Mouse (Mus musculus) heart, embryonic 12.5 days (tissue): ENCODE measurements around the gene Mapk8ip2. TPM values are rescaled to one million over a fixed set of nuclear protein-coding genes. Genes with fewer than 3 reads are reported as not detected.
A peak's percentile ranks its signal among the peaks of the same experiment; 100 is the strongest.

Experiments
- ATAC-seq: fragments of 200-750 bp; cut with Nextera tagmentation; 2 replicates; pipeline ENCODE4 v1.8.0; 2017; ENCODE audit warnings: moderate TSS enrichment, moderate library complexity; ENCODE audit not compliant: insufficient number of reproducible peaks, low FRiP score
- H3K27ac ChIP-seq: fragments of 300-500 bp; sonication (generic); 2 replicates; pipeline ENCODE4 v1.5.1; 2016; ENCODE audit warnings: mild to moderate bottlenecking, moderate library complexity; ENCODE audit not compliant: poor library complexity, severe bottlenecking
- H3K27me3 ChIP-seq: fragments of 300-500 bp; sonication (generic); replicated peaks from 2 replicates; pipeline ENCODE4 v1.6.1; 2016; ENCODE audit warnings: mild to moderate bottlenecking, moderate library complexity
- H3K36me3 ChIP-seq: fragments of 300-500 bp; sonication (generic); 2 replicates; pipeline ENCODE4 v1.6.1; 2016; ENCODE audit warnings: mild to moderate bottlenecking, moderate library complexity
- H3K4me1 ChIP-seq: fragments of 300-500 bp; sonication (generic); replicated peaks from 2 replicates; pipeline ENCODE4 v1.6.1; 2016; ENCODE audit warnings: mild to moderate bottlenecking
- H3K4me2 ChIP-seq: fragments of 300-500 bp; sonication (generic); 2 replicates; pipeline ENCODE4 v1.6.1; 2016; ENCODE audit warnings: mild to moderate bottlenecking, moderate library complexity
- H3K4me3 ChIP-seq: fragments of 300-500 bp; sonication (generic); 2 replicates; pipeline ENCODE4 v1.5.1; 2016; ENCODE audit warnings: mild to moderate bottlenecking
- H3K9ac ChIP-seq: fragments of 300-500 bp; sonication (generic); 2 replicates; pipeline ENCODE4 v1.6.1; 2016; ENCODE audit warnings: mild to moderate bottlenecking, moderate library complexity
- H3K9me3 ChIP-seq: fragments of 300-500 bp; sonication (generic); replicated peaks from 2 replicates; pipeline ENCODE4 v1.6.1; 2016; ENCODE audit warnings: mild to moderate bottlenecking, moderate library complexity
- WGBS: fragments of 180-500 bp; shearing (Covaris S2); methylation state at CpG from one replicate; pipeline ENCODE4 v1.1.7; 2016; 5-methylcytosine and 5-hydroxymethylcytosine counted together
- polyA plus RNA-seq: library from polyadenylated mRNA; unstranded; fragments of >200 nt; fragmentation: Nextera tagmentation; extraction: Ambion mirVana; gene quantifications from 2 replicates; pipeline ENCODE4 v1.2.1, GENCODE M21; 2016

Gene Mapk8ip2
- polyA plus RNA-seq, 1 experiment from 2014 or later: 0.49 TPM

- no peak for ATAC-seq
- Histone ChIP-seq H3K4me1 (no peaks in the 10 kb centered on the region), H3K27ac (no peak overlapping the region), H3K27me3 (no peaks in the 10 kb centered on the region), H3K9me3 (no peaks in the 10 kb centered on the region), H3K4me3 (no peak overlapping the region), H3K36me3 (no peaks in the 10 kb centered on the region), H3K4me2 (no peak overlapping the region), H3K9ac (no peak overlapping the region)
- 53% methylated on average over 12 of the region's 12 CpGs for WGBS
Observed at GRCm38 (mm10) chr15:89488182-89488581, 34.5 kb downstream of the Mapk8ip2 start.

GRCm38 (mm10) chr15:89488611-89489117 lies 35.0 kb downstream of the Mapk8ip2 start:
- no peak overlapping the region for H3K4me2 ChIP-seq
- WGBS: 32% methylated on average over 14 of the region's 14 CpGs
- H3K4me1 ChIP-seq: no peaks in the 10 kb centered on the region
- H3K27me3 ChIP-seq: no peaks in the 10 kb centered on the region
- no peak overlapping the region for H3K9ac ChIP-seq
- no peaks in the 10 kb centered on the region for H3K36me3 ChIP-seq
- no peak overlapping the region for H3K27ac ChIP-seq
- H3K9me3 ChIP-seq: no peaks in the 10 kb centered on the region
- no peak overlapping the region for H3K4me3 ChIP-seq
- no peak for ATAC-seq

- no peak for ATAC-seq
- Histone ChIP-seq H3K9me3 (no peaks in the 10 kb centered on the region), H3K27me3 (peaks cover 35% of the 10 kb centered on the region)
Observed at GRCm38 (mm10) chr15:89494970-89495369, 41.3 kb downstream of the Mapk8ip2 start.

DNA sequence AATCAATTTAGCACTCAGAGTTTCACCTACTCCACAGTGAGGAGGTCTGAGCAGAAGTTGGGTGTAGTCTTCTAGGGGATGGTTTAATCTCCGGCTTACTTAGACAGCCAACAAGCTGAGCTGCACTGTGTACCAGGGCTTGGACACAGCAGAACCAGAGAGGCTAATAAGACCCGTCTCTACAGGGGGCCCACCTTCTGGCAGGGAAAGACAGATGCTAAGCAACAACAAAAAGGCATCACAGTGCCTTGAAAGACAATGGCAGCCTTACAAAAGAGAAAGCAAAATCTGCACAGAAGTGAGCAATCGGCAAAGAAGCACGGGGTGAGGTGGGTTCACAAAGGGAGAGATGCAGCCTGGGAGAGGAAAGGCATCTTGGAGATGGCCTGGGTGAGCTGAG lies 42.4 kb downstream of the Mapk8ip2 start:
- no peak for ATAC-seq
- H3K9ac ChIP-seq: no peak overlapping the region
- H3K9me3 ChIP-seq: no peaks in the 10 kb centered on the region
- H3K4me1 ChIP-seq: peaks cover 22% of the 10 kb centered on the region
- 71% methylated on average over 4 of the region's 4 CpGs for WGBS
- H3K4me3 ChIP-seq: no peak overlapping the region
- no peaks in the 10 kb centered on the region for H3K36me3 ChIP-seq
- no peak overlapping the region for H3K4me2 ChIP-seq
- no peak overlapping the region for H3K27ac ChIP-seq
- peaks cover 44% of the 10 kb centered on the region for H3K27me3 ChIP-seq

More at GRCm38 (mm10) chr15:89494970-89495369, 41.3 kb downstream of the Mapk8ip2 start:
- H3K4me2 ChIP-seq: no peak overlapping the region
- peaks cover 14% of the 10 kb centered on the region for H3K4me1 ChIP-seq
- H3K9ac ChIP-seq: no peak overlapping the region
- H3K4me3 ChIP-seq: no peak overlapping the region
- WGBS: 67% methylated on average over 4 of the region's 4 CpGs
- H3K27ac ChIP-seq: no peak overlapping the region
- no peaks in the 10 kb centered on the region for H3K36me3 ChIP-seq

- Histone ChIP-seq H3K4me3 (no peak overlapping the region), H3K27ac (peak overlapping the region; percentile 53; the same call in 1 of the 2 replicates), H3K9me3 (no peaks in the 10 kb centered on the region), H3K9ac (no peak overlapping the region), H3K4me2 (no peak overlapping the region), H3K4me1 (peaks cover 22% of the 10 kb centered on the region), H3K36me3 (no peaks in the 10 kb centered on the region), H3K27me3 (peaks cover 51% of the 10 kb centered on the region)
- 36% methylated on average over 2 of the region's 2 CpGs for WGBS
- ATAC-seq: no peak
Observed at GRCm38 (mm10) chr15:89496841-89497240, 43.1 kb downstream of the Mapk8ip2 start.

DNA sequence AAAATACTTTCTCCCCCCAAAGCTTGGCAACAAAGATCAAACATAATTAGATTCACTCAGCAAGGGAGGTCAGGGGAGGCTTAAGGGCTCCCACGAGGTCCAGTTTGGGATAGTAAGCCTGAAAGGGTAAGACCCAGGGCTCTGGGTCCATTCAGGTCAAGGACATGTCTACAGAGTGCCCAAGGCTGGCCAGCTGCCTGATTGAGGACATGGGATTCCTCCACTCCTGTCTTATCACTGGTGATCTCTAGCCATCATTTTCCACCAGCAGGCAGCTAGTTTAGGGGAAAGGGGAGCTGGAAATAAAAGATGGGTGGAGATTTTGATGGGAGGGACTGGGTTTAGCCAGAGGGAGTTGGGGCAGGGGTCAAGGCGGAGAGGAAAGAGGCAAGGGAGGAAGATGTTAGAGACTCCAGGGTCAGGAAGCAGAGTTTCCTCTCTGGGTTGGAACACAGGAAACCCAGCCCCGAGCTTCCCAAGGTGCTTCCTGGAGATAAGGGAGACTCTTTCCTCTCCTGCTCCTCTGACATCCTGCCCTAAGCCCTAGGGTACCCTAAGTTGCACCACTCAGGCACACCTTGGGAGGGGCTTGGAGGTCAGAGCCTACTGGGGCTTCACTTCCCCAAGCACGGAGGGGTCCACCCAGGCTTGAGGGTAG lies 43.8 kb downstream of the Mapk8ip2 start:
- Histone ChIP-seq H3K9ac (peak overlapping the region; percentile 78; the same call in 1 of the 2 replicates), H3K4me1 (peaks cover 22% of the 10 kb centered on the region), H3K27ac (peak overlapping the region; percentile 76), H3K27me3 (peaks cover 58% of the 10 kb centered on the region), H3K4me3 (peak overlapping the region; percentile 79), H3K4me2 (no peak overlapping the region), H3K36me3 (no peaks in the 10 kb centered on the region; the same call in 1 of the 2 replicates), H3K9me3 (no peaks in the 10 kb centered on the region)
- ATAC-seq: peak; percentile 77
- 18% methylated on average over 4 of the region's 4 CpGs for WGBS

- WGBS: 2% methylated on average over 41 of the region's 41 CpGs
- H3K27me3 ChIP-seq: peaks cover 60% of the 10 kb centered on the region
- no peaks in the 10 kb centered on the region for H3K9me3 ChIP-seq
Observed at GRCm38 (mm10) chr15:89498049-89498960, 44.6 kb downstream of the Mapk8ip2 start.

DNA sequence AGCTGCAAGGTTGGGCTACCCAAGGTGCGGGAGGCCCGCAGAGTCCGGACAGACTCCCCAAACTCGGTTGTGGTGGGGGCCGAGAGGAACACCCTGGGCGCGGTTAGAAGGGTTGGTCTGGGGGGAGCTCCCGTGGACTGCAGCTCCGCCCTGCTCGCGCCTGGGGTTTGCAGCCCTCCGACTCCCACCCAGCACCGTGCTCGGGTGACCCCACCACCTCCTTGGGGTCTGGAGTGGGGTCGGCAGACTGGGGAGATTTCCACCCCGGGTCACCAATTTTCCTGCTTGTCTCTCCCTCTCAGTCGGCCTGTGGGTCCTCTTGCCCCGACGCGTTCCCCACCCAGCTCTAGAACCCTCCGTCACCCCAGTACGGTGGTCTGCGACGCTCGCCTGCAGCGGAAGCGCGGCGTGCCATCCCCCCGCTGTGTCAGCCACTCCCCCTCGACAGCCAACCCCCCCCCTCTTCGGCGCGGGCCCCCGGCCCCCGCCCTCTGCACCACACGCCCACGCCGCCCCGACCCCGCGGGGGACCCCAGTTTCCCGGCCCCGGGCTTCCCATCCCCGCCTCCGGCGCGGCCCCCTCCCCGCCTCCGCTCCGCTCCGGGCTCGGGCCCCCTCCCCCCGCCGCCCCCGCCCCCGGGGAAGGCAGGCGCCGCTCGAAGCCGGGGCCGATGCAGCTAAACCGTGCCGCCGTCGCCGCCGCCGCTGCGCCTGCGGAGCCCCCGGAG lies 45.4 kb downstream of the Mapk8ip2 start, which contains the start of gene Shank3:
Shank3 (plus strand) TSS at position 663 of the 728 bp plus-strand sequence.
- peak within 1 kb of the TSS; percentile 76 for H3K27ac ChIP-seq
- H3K4me1 ChIP-seq: peaks cover 22% of the 10 kb centered on the region
- ATAC-seq: peak; percentile 20
- peaks cover 13% of the 10 kb centered on the region for H3K36me3 ChIP-seq
- WGBS: 2% methylated on average over 44 of the region's 72 CpGs
- no peaks in the 10 kb centered on the region for H3K9me3 ChIP-seq
- peak within 1 kb of the TSS; percentile 78 for H3K9ac ChIP-seq
- peaks cover 60% of the 10 kb centered on the region for H3K27me3 ChIP-seq
- H3K4me3 ChIP-seq: peak within 1 kb of the TSS; percentile 79
- peak within 1 kb of the TSS; percentile 83 for H3K4me2 ChIP-seq

More at GRCm38 (mm10) chr15:89498049-89498960, 44.6 kb downstream of the Mapk8ip2 start:
- H3K4me1 ChIP-seq: peaks cover 22% of the 10 kb centered on the region
- peaks cover 6% of the 10 kb centered on the region; the same call in 1 of the 2 replicates for H3K36me3 ChIP-seq
- peak overlapping the region; percentile 76 for H3K27ac ChIP-seq
- H3K4me3 ChIP-seq: peak overlapping the region; percentile 79
- ATAC-seq: peak; percentile 16; the same call in 1 of the 2 replicates
- H3K4me2 ChIP-seq: peak overlapping the region; percentile 83
- peak overlapping the region; percentile 78 for H3K9ac ChIP-seq

DNA sequence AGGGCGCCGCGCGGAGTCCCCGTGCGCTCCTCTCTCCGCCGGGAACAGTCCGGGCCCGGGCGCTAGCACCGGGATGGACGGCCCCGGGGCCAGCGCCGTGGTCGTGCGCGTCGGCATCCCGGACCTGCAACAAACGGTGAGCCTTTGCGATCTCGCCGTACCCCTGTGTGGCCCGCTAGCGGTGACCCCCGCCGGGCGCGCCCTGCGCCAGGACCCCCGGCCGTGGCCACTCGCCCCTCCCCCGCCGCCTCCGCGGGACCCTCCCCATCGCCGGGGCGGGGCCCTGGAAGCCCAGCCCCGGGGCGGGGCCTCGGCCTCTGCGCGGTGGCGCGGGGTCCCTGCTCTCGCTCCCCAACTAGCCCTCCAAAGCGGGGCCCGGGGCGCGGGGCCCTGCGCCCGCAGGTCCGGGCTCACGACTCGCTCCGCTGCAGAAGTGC lies 46.1 kb downstream of the Mapk8ip2 start:
- Histone ChIP-seq H3K36me3 (peaks cover 18% of the 10 kb centered on the region), H3K4me3 (peak overlapping the region; percentile 79), H3K9ac (peak overlapping the region; percentile 78), H3K9me3 (no peaks in the 10 kb centered on the region), H3K27me3 (peaks cover 60% of the 10 kb centered on the region), H3K4me1 (peaks cover 22% of the 10 kb centered on the region), H3K4me2 (peak overlapping the region; percentile 83), H3K27ac (peak overlapping the region; percentile 76; the same call in 1 of the 2 replicates)
- under 1% methylated on average over 45 of the region's 60 CpGs for WGBS
- ATAC-seq: peak; percentile 72

GRCm38 (mm10) chr15:89500221-89500791 lies 46.6 kb downstream of the Mapk8ip2 start:
- Histone ChIP-seq H3K27ac (no peak overlapping the region), H3K4me1 (peaks cover 22% of the 10 kb centered on the region), H3K36me3 (peaks cover 23% of the 10 kb centered on the region), H3K9ac (peak overlapping the region; percentile 78), H3K4me2 (peak overlapping the region; percentile 83), H3K9me3 (no peaks in the 10 kb centered on the region), H3K27me3 (peaks cover 60% of the 10 kb centered on the region), H3K4me3 (peak overlapping the region; percentile 79)
- no peak for ATAC-seq
- WGBS: 3% methylated on average over 35 of the region's 35 CpGs
